19 mouse cellular contexts compared by ENCODE assay signal in genomic region chr9:107547957-107548356, GRCm38 (mm10). TPM values are rescaled to one million over a fixed set of nuclear protein-coding genes. Genes with fewer than 3 reads are reported as not detected.
DNase-seq lines count a peak whose midpoint lies in the region; ATAC-seq and TF ChIP-seq lines count a peak whose summit lies in the region.
"Had no signal": no experiment of that assay in that cellular context is flagged by ENCODE, and none has a peak within 500 bp of the region (broad histone marks: within the 10 kb centered on the region; RNA-seq: fewer than 3 reads in every experiment).

No protein-coding gene starts in this region.

- H3K36me3 ChIP-seq in liver, embryonic 14.5 days (replicated peaks; ENCODE audit: control insufficient read depth, insufficient read depth, low read depth) = no peaks in the 10 kb centered on the region
- peaks cover 28% of the 10 kb centered on the region for H3K36me3 ChIP-seq in megakaryocyte, embryonic 14.5 days (replicated peaks; ENCODE audit: low read length)

- 66% methylated on average over 5 of the region's 5 CpGs for WGBS in liver, embryonic 14.5 days (ENCODE audit: insufficient replicate concordance)

- peaks cover 22 to 28% of the 10 kb centered on the region in 2 experiments for H3K4me1 ChIP-seq in liver, embryonic 14.5 days (replicated peaks; ENCODE audit: control insufficient read depth in 2 of 2, insufficient read depth in 2 of 2, low read length in 1 of 2)
- H3K4me1 ChIP-seq in megakaryocyte, embryonic 14.5 days = peaks cover 82% of the 10 kb centered on the region

- no peak overlapping the region for H3K27ac ChIP-seq in liver, embryonic 14.5 days
- H3K27ac ChIP-seq: forebrain, embryonic 13.5 days; heart, adult 2 months; hindbrain, embryonic 12.5 days had no signal

- H3K4me3 ChIP-seq in liver, embryonic 14.5 days (ENCODE audit: insufficient read depth in 1 of 2, low read depth in 2 of 2, low read length in 2 of 2) = no peak overlapping the region
- peak overlapping the region; percentile 85 for H3K4me3 ChIP-seq in megakaryocyte, embryonic 14.5 days (replicated peaks)
- H3K4me3 ChIP-seq: heart, adult 2 months had no signal

- TF ChIP-seq EP300 in liver, embryonic 14.5 days (IDR thresholded peaks at IDR 0.05; ENCODE audit: low read depth) = no peak

- peak; percentile 91 for DNase-seq in heart, adult 11 months
- DNase-seq in heart, adult 18-20 months = no peak
- DNase-seq in liver, embryonic 14.5 days (ENCODE audit: low read depth in 3 of 3, low spot score in 3 of 3) = no peak
- no peak for DNase-seq in liver
- DNase-seq: adrenal gland, adult 2 months; adrenal gland, postnatal 25 days; cerebellum, adult 2 months; cerebellum, postnatal 10 days; forebrain, postnatal 0 days; gastrocnemius, adult 2 months; gastrocnemius, postnatal 25 days; heart, postnatal 36 days had no signal

- no peaks in the 10 kb centered on the region for H3K9me3 ChIP-seq in liver, embryonic 14.5 days (ENCODE audit: control insufficient read depth, low read length)
- no peaks in the 10 kb centered on the region for H3K9me3 ChIP-seq in megakaryocyte, embryonic 14.5 days
- H3K9me3 ChIP-seq: forebrain, embryonic 13.5 days; heart, embryonic 12.5 days; hindbrain, embryonic 12.5 days had no signal

- no peak overlapping the region for H3K4me2 ChIP-seq in liver, embryonic 14.5 days (ENCODE audit: low read depth)

- no peak overlapping the region for H3K9ac ChIP-seq in liver, embryonic 14.5 days (replicated peaks)
- H3K9ac ChIP-seq: forebrain, postnatal 0 days; heart, embryonic 12.5 days had no signal

- TF ChIP-seq CTCF in liver, embryonic 14.5 days (IDR thresholded peaks at IDR 0.05; ENCODE audit: low read depth) = 0 out of 2 replicates have a peak, but pooled peaks have one; percentile 1

- H3K27me3 ChIP-seq in liver, embryonic 14.5 days (ENCODE audit: control insufficient read depth, insufficient read depth, low read length) = peaks cover 3% of the 10 kb centered on the region; the same call in 1 of the 2 replicates
- peaks cover 8% of the 10 kb centered on the region for H3K27me3 ChIP-seq in megakaryocyte, embryonic 14.5 days (replicated peaks)
- H3K27me3 ChIP-seq: CH12.LX had no signal

- no peak for ATAC-seq in liver, embryonic 14.5 days (ENCODE audit: insufficient read depth)
- ATAC-seq in granulocyte monocyte progenitor cell, adult 5-6 weeks (replicated peaks; ENCODE audit: poor library complexity, severe bottlenecking) = peak; percentile 26

RNA-seq across cellular contexts. Expression of gene Zmynd10, which starts 0.9 kb away (rescaled TPM):
- under 1 TPM in 1 of 2 experiments, not detected in 1; 0.62 TPM for total RNA-seq in heart, adult 18-20 months (2021)
- 0.19 and 0.25 TPM in 2 replicates for polyA plus RNA-seq in liver, embryonic 14.5 days (2012; rRNA removed)
- polyA plus RNA-seq in liver, embryonic 14.5 days (2014; fragmentation: Nextera tagmentation; extraction: Ambion mirVana) = 0.20 and 0.28 TPM in 2 replicates
- not detected in 2 replicates for total RNA-seq in granulocyte monocyte progenitor cell, adult 5-6 weeks (2014; fragmentation: Nextera tagmentation)
- not detected in 2 replicates for total RNA-seq in granulocyte monocyte progenitor cell, adult 5-6 weeks (2017)
- 0.68 TPM in 1 of 2 replicates, not detected in the other for polyA plus RNA-seq in megakaryocyte, embryonic 14.5 days (2012; ENCODE audit: insufficient read depth, low replicate concordance)
- total RNA-seq: gastrocnemius, postnatal 25 days; heart, adult 2 months; heart, postnatal 36 days had no signal

RNA-seq across cellular contexts. Expression of gene Rassf1, which starts 3.4 kb away (rescaled TPM):
- total RNA-seq in heart, adult 18-20 months (2021) = 10 to 100 TPM; 15.1 TPM
- polyA plus RNA-seq in liver, embryonic 14.5 days (2012; rRNA removed) = 9.8 and 13.6 TPM in 2 replicates
- polyA plus RNA-seq in liver, embryonic 14.5 days (2014; fragmentation: Nextera tagmentation; extraction: Ambion mirVana) = 11.2 and 12.0 TPM in 2 replicates
- 40.2 and 42.2 TPM in 2 replicates for total RNA-seq in granulocyte monocyte progenitor cell, adult 5-6 weeks (2014; fragmentation: Nextera tagmentation)
- 34.1 and 36.7 TPM in 2 replicates for total RNA-seq in granulocyte monocyte progenitor cell, adult 5-6 weeks (2017)
- 10.3 and 12.6 TPM in 2 replicates for polyA plus RNA-seq in megakaryocyte, embryonic 14.5 days (2012; ENCODE audit: insufficient read depth, low replicate concordance)

RNA-seq across cellular contexts. Expression of gene Nprl2, which starts 5.9 kb away (rescaled TPM):
- 10 to 100 TPM; 20.4 to 21.0 TPM for total RNA-seq in heart, adult 18-20 months (2021)
- 10.5 and 12.9 TPM in 2 replicates for polyA plus RNA-seq in liver, embryonic 14.5 days (2012; rRNA removed)
- 9.2 and 10.2 TPM in 2 replicates for polyA plus RNA-seq in liver, embryonic 14.5 days (2014; fragmentation: Nextera tagmentation; extraction: Ambion mirVana)
- 11.3 and 16.7 TPM in 2 replicates for total RNA-seq in granulocyte monocyte progenitor cell, adult 5-6 weeks (2014; fragmentation: Nextera tagmentation)
- 11.3 and 14.3 TPM in 2 replicates for total RNA-seq in granulocyte monocyte progenitor cell, adult 5-6 weeks (2017)
- 0.37 TPM in 1 of 2 replicates, not detected in the other for polyA plus RNA-seq in megakaryocyte, embryonic 14.5 days (2012; ENCODE audit: insufficient read depth, low replicate concordance)

RNA-seq across cellular contexts. Expression of gene Cyb561d2, which starts 6.0 kb away (rescaled TPM):
- 1 to 10 TPM; 4.2 to 4.6 TPM for total RNA-seq in heart, adult 18-20 months (2021)
- 9.8 and 12.1 TPM in 2 replicates for polyA plus RNA-seq in liver, embryonic 14.5 days (2012; rRNA removed)
- 14.1 and 14.3 TPM in 2 replicates for polyA plus RNA-seq in liver, embryonic 14.5 days (2014; fragmentation: Nextera tagmentation; extraction: Ambion mirVana)
- 21.2 and 31.0 TPM in 2 replicates for total RNA-seq in granulocyte monocyte progenitor cell, adult 5-6 weeks (2014; fragmentation: Nextera tagmentation)
- 13.2 and 13.9 TPM in 2 replicates for total RNA-seq in granulocyte monocyte progenitor cell, adult 5-6 weeks (2017)
- polyA plus RNA-seq in megakaryocyte, embryonic 14.5 days (2012; ENCODE audit: insufficient read depth, low replicate concordance) = 4.2 and 18.5 TPM in 2 replicates

RNA-seq across cellular contexts. Expression of gene Tmem115, which starts 14.2 kb away (rescaled TPM):
- total RNA-seq in heart, adult 18-20 months (2021) = 10 to 100 TPM; 22.2 to 22.3 TPM
- 8.3 and 8.6 TPM in 2 replicates for polyA plus RNA-seq in liver, embryonic 14.5 days (2012; rRNA removed)
- 15.6 and 15.7 TPM in 2 replicates for polyA plus RNA-seq in liver, embryonic 14.5 days (2014; fragmentation: Nextera tagmentation; extraction: Ambion mirVana)
- 12.2 and 13.7 TPM in 2 replicates for total RNA-seq in granulocyte monocyte progenitor cell, adult 5-6 weeks (2014; fragmentation: Nextera tagmentation)
- total RNA-seq in granulocyte monocyte progenitor cell, adult 5-6 weeks (2017) = 12.1 and 12.5 TPM in 2 replicates
- 12.0 and 24.4 TPM in 2 replicates for polyA plus RNA-seq in megakaryocyte, embryonic 14.5 days (2012; ENCODE audit: insufficient read depth, low replicate concordance)
